Mouse (Mus musculus): ENCODE data around the gene Tcf7l1.

The Tcf7l1 gene

DNA sequence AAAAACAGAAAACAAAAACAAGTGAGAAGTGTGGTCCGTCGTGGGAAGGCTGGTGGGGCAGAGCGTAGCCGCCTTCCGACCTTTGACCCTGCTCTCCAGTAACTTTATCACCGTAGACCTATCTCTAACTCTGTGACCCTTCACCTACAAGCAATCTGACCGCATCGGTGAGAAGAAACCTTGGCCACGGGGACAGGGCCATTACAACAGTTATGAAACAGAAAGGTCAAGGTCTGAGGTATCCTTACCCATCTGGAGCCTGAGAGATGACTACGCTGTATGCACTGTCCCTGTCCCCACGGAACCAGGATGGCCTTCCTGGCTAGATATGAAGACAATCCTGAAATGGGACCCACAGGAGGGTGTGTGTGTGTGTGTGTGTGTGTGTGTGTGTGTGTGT lies 204.9 kb downstream of the Tcf7l1 start:
- DNase-seq = no peak

DNA sequence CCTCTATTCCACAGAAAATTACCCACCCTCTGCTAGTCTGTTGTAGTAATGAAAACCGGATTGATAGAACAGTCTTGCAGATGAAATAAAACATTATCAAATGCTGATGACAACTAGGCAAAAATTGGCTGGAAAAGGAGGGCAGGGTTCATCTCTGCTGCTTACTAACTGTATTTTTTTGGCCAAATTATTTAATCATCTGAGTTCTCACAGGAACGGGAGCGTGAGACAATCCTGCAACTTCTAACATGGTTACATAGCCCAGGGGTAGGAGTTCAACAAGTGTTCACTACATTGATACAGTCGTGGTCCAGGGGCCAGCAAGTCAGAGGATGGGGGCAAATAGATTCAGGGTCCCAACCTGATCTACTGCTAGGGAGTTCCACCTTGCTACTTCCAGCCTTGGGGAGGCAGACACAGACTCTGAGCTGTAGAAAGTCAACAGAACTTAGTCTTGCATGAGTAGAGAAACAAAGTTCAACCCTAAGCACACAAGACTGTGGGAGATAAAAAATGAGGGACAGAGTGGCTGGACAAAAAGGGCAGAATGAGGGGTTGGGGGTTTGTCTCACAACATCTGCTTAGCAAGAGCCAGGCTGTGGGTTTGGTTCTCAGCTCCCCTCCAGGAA lies 205.7 kb downstream of the Tcf7l1 start:
- DNase-seq = no peak

DNA sequence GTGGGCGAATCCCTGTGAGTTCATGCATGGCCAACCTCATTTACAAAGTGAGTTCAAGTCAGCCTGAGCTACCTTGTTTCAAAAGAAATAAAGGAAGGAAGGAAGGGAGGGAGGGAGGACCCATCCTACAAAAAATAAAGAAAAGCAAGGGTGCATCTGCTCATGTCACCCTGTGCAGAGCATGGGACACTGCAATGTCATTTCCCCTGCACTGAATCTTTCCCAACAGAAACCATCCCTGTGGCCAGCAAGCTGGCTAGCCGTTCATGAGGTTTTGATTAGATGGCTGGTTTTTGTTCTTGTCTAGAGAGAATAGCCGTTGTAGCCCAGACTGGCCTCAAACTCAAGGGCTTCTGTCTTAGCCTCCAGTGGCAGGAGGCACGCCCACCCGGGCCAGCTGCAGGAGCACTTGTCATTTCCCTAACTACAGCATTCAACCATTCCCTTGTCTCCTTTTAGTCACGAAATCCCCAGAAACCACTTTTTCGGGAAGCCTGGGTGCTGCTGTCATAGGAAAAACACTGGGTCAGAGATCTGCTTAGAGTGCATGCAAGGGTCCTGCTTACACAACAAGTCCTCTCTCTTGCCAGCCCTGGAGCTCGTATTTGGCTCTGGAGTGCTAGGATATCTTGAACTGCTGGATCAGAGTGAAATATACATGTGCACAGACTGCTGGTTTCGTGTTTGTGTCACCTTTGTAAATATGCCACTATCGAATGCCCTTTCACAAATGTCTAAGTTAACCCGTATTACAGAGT lies 207.2 kb downstream of the Tcf7l1 start:
- DNase-seq = peak in 1 of 2 experiments; percentile 30

All from lung, adult 18-20 months (tissue).